Mouse (Mus musculus): Measurements from ENCODE around the gene Scn3a.
"Not testable (repeated sequence)": the region's sequence is repeated elsewhere in the genome, so short reads cannot be mapped to it uniquely, and the experiment has no call there.

Scn3a gene

DNA sequence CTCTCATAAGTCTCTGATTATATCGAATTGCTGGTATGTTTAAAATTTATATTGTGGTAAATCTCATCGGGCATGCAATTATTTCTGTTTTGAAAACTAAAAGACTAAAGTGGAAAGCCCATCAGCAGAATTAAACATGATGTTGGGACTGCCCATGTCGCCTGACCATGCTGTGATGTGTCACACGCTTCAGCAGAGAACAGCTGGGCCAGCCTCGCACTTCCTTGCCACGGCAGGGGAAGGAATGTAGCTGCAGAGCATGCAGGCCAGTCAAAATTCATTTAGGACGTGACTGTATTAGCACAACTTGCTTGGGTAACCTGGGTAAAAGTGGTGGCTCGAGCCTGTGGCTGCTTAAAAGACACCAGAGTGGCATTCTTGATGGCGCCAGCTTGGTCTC is 77.0 kb downstream of the Scn3a start:
- no peak for DNase-seq (ENCODE audit: low spot score in 2 of 2)

DNA sequence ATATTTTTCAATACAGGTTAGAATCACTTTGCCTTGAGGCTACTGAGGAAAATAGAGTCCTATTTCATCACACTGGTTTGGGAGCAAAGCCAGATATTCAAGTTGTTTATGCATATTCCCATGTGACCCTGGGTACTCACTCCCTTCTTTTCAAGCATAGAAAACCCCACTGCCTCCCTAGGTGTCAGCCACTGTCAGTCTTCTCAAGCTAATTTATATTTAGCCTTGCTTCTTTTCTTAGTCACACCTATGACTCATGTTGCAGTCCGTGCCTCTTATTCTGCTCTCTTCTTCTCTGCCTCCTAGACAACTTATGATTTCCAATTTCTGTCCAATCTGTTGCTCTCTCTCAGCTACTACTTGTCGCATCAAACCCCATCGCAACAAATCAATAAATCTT is 84.0 kb downstream of the Scn3a start:
- DNase-seq (ENCODE audit: low spot score in 2 of 2) = no peak

DNA sequence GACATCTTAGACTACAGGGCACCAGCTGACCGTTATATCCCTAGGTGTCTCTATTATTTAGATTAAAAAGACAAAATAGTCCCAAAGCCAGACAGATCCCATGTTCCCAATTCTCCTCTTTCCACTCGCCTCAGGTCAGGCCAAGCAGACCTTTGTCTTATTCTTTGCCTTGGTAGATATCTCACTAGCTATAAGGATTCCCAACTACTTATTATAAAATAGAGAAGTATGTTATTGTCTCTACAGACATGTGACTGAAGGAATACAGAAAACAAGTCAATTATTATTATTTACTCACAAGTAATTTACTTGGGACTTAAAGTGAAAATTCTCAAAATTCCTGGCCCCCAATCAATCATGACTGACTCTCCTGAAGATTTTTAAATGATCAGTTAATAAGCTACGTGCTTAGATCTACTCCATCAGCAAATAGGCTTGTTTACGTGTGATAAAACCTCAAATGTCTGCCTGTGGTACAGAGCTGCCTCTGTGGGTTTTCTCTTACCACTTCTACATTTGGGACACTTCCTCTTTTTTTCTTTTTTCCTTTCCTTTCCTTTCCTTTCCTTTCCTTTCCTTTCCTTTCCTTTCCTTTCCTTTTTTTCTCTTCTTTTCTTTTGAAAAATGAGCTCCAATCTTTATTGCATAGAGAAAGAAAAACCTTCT is 86.3 kb downstream of the Scn3a start:
- no peak for DNase-seq (ENCODE audit: low spot score in 2 of 2)

DNA sequence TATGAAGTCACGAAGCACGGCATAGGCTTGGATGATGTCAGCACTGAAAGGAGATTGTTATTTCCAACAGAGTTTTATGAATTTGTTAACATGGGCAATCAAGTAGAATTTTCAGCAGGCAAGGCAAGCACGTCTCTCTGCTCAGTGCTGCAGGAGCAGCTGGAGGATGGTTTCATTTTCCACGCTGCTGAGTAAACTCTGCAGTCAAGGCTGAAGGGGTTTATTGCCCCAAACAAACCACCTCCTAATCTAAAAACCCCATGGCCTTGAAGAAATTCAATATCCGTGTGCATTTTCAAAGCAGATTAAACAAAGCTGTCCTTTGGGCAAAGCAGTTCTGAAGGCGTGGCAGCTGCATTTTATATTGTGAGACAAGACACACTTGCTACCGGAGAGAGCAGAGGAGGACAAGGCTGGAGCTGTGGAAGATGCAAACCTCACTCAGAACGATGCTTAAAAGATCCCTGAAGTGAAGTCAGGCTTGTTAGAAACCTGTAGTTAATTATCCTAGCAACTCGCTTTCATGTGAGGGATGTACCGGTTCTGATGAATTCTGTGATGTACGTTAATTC is 96.0 kb downstream of the Scn3a start:
- DNase-seq (ENCODE audit: low spot score in 2 of 2) = no peak

DNA sequence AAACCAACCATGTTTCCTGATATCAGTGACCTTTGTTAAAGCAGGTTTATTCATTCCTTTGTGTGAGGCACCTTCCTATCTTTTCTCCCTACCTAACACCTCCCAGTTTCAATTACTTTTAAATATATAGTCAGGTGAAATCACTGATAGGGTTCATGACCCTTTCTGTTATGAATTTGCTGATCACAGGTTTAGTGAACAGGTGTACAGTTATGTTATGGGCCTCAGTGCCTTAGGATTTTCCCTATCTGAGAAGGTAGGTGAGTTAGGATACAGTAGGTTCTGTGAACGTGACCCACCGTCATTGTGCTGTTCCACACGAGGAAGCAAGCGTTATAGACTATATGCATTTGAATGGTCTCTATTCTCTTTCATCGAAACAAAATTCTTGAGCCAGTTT is 101.7 kb downstream of the Scn3a start:
- no peak for DNase-seq (ENCODE audit: low spot score in 2 of 2)

DNA sequence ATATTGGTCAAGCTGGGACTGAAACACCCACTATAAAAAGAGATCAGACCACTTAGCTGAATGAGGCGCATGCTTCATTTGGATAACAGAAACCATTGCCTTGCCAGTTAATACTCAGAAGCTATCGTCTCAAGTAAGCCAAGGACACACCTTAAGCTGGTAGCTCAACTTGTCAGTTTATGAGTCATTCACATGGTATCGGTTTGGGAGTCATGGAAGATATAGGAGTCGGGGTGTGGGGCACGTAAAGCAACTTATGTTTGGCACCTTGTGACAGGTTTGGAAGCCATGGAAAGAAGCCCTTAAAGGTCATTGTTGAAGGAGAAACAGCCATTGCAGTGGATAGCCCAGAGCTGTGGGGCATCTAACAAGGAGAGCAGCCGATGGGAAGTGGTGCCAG is 113.7 kb downstream of the Scn3a start:
- DNase-seq (ENCODE audit: low spot score in 2 of 2) = no peak

DNA sequence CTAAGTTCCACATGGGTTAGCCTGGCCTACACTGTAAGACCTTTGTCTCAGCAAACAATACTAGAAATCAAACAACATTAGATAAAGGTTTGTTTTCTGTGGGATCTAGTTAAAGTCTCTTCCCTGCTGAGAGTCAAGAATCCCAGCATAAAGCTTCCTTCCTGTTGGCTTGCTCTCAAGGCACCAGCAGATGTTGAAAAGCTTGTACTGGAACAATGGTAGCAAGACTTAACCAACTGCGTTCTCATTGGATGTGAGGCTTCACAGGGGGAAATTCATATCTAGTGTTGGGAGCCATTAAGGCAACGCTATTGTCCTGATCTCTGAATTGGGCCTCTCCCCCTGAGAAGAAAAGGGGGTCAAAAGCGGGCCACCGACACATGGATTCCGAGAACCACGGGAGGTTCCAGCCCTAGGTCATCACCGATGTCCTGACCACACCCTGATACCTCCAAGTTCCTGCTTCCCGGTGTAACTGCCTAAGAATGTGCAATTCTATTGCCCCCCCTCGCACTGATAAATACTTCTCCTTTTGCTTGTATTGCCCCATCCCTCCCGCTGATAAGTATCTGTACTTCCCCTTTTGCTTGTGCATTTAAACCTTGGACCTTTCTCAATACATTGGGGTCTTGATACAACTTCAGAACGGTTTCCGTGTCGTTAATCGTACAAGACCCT is 115.9 kb downstream of the Scn3a start:
- DNase-seq (ENCODE audit: low spot score in 2 of 2) = not testable (repeated sequence)

DNA sequence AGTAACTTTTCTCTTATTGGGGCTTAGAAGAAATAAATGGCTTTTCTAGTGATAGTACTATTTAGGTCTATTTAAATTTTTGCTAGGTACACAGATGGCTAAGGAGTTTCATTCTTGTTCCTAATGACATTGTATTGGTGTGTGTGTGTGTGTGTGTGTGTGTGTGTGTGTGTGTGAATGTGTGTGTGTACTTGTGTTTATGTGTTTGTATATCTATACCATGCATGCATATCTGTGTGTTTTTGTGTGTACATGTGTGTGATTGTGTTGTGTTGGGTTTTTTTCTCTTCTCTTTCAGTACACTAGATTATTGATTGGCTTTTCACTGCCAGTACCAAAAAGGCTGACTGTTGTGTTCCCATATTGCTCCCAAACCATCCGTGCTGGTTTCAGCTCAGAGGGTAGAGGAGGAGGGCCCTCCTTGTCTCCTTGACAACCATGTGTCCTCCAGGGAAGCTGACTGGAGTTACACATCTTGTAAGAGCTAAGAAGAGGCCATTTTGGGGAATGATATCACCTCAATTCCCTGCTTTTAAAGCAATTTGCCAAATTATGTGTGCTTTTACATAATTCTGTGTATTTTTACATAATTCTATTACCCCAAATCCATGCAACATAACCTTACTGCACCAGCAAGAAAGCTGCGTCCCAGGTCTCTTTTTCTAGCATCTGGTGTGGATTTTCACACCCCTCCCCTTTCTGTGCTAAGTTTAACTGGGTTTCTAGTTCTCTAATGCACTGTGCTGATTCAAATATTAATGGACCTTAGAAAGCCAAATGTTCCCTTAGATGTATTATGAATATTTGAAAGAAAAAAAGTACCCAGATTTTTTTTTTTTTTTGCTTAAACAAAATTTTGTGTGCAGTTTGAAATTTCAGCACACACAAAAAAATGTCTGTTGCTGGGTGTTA is 116.7 kb downstream of the Scn3a start:
- DNase-seq (ENCODE audit: low spot score in 2 of 2) = no peak

DNA sequence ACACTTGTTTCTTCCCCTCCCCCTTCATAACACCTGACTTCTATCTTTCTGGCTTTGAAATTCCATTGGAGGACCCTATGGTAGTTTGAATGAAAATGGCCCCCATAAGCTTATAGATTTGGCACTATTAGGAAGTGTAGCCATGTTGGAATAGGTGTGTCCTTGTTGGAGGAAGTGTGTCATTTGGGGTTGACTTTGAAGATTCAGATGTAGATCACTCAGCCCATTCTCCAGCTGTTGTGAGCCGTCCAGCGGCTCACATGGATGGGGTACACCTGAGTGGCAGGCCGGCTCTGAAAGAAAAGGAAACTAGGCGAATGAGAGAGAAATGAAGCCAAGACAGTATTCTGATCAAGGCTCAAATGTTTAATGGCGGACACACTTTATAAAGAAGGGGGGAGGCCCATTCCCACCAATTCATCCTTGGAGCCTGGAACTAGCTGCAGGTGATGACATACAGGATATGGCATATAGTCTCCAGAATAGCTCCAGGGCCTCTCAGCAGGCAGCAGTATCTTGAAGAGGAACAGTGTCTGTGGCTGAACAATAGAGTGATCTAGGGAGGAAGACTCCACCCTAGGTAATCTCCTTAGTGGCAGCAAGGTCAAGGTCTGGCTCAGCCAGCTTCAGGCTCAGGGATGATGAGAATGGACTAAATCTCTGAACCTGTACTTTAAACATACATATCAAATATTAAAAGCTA is 118.2 kb downstream of the Scn3a start:
- no peak for DNase-seq (ENCODE audit: low spot score in 2 of 2)

DNA sequence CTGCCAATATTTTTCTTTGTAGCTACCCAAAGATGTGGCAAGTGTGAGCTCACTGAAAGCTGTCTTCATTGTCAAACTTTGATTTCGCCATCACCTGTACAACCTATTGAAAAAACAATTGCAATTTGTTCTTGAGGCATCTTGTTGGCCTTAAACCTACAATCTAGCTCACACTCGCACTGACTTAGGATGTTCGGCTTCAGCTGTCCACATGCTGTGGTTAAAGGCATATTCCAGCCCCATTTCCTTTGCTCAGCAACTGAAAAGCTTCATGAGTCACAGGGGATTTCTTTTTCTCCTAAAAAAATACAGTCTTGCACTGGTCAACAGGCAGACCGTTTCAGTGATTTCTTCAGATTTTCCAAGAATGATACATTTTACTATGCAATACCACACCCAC is 124.3 kb downstream of the Scn3a start:
- no peak for DNase-seq (ENCODE audit: low spot score in 2 of 2)

DNA sequence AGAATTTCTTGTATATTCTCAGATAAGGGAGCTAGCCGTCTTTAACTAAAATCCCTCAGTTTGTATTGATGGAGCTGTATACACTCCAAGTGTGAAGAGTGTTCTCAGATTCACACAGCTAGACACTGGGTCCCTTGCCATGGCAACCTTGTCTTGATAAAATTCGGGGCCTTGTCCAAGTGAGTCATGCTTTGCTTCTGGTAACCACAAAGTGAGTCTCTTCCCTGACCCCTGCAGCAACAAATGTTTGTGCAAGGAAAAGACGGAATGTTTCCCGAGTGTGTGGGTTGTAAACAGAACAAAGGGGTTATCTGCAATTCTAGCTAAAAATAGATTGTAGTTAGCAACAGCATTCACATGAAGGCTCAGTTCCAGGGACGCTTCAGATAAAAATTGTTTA is 125.9 kb downstream of the Scn3a start:
- no peak for DNase-seq (ENCODE audit: low spot score in 2 of 2)

DNA sequence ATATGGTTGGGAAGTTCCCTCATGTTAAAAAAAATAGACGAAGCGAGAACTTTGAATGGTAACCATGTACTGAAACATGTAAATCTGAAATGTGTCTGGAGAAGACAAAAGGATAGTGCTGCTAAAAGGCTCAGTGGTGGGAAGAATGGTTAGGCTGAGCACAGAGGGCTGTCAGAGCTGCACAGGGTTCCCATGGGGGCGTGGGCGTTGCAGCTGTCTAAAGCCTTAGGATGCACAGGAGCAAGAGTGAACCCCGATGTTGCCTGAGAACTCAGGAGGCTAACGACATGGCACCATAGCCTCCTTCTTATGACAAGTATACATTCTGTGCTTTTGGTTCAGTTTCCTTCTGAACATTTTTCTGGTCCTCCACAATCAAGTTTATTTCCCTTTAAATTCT is 126.3 kb downstream of the Scn3a start:
- no peak for DNase-seq (ENCODE audit: low spot score in 2 of 2)

DNA sequence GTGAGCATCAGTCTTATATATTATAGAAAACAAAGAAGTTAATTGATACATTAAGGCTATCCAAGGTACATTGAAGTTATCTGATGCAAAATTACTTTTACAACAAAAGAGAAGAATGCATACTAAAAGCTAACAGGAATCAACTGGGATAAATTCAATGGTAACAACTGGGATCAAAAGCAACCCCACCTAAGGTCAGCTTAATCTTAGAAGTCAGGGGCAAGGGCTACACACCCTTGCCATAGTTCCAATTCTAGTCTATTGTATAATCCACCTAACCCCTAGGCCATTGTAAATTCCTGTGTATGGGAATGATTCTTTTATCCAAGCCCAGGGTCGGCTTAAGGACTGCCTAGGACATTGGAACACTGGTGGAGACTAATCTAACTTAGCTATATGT is 130.5 kb downstream of the Scn3a start:
- no peak for DNase-seq (ENCODE audit: low spot score in 2 of 2)

DNA sequence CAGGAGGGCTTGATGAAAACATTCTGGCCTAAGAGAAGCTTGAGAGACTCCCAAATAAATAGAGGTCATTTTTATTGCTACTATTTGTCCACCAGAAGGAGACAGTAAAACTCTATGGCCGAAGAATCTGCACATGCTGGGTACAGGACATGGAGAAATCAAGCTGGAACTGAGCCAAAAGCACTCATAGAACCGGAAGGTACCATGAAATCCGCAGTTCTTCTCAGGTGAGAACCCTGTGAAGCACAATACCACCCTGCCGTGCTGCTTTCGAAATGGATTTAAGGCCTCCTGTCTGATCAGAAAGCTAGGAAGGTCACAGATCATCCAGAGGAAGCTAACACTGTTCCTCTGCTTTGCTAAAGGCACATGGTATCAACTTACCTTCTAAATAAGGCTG is 143.9 kb downstream of the Scn3a start:
- DNase-seq (ENCODE audit: low spot score in 2 of 2) = no peak

DNA sequence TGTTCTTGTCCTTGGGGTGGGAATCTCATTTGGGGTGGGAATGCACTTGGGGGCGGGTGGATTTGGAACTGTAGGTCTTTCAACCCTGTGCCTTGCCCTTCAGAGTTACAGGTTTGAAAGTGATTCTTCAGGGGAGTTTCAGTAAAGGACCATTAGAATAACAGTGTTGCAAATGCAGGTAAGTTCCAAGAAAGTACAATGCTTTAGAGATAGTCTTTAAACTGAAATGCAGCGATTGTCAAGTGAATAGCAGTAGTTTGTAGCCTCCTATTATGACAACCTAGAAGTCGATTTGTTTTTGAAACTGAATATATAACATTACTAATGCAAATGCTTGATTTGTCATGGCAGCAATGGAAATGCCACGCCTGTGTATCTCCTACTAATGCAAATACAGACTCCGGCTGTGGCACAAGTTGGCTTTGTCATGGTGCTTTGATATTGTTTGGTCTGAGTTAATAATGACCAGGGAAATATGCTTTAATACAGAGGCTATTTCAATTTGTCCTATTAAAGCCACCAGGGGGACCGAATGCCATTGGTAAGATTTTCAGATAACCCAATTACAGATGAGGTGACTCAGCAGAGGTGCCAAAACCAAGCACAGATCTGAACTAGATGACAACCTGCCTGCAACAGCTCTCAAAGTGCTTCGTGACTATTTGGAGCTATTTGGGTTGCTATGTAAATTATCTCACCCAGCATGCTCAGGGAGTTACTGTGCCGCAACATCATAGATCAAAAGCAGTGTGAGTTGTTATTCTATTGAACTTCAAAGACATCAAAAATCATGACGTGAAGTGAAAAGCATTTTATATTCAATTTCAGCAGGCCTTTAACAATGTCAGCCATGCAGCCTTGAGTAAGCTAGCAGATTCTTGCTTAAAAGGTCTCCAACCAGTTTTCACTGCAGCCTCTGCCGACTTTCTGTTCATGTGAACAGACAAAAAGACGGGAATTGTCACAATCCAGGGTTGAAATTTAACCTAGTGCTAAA is 145.9 kb downstream of the Scn3a start:
- no peak for DNase-seq (ENCODE audit: low spot score in 2 of 2)

DNA sequence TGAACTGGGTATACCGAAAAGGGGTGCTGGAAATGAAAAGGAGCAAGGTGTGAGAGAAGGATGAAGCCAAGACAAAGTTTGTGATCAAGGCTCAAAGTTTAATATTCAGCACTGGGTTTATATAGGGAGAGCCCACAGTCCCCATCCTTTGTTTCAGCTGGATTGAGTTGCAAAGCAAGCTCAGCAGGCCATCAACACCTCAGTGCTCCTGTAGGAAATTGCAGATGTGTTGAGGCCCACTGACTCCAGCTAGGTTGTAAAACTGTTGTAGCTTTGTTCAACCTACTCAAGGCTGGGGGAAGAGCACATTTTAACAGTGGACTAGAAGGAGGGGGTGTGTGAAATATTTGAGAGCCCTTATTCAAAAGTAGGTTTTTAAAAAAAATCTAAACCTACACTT is 148.8 kb downstream of the Scn3a start:
- DNase-seq (ENCODE audit: low spot score in 2 of 2) = no peak

DNA sequence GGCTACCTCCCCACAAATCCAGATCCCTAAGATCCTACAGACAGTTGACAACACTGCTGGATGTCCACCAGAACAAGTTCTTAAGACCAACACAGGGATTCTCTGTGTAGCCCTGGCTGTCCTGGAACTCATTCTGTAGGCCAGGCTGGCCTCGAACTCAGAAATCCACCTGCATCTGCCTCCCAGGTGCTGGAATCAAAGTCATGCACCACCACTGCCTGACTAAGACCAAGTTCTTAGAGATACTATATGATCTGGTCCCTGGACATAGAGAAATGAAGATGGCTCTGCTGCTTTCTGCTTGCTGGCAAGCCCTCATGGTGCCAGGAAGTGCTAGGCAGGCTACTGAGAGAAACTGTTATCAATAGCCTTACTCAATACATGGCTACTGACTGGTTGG is 150.9 kb downstream of the Scn3a start:
- no peak for DNase-seq (ENCODE audit: low spot score in 2 of 2)

DNA sequence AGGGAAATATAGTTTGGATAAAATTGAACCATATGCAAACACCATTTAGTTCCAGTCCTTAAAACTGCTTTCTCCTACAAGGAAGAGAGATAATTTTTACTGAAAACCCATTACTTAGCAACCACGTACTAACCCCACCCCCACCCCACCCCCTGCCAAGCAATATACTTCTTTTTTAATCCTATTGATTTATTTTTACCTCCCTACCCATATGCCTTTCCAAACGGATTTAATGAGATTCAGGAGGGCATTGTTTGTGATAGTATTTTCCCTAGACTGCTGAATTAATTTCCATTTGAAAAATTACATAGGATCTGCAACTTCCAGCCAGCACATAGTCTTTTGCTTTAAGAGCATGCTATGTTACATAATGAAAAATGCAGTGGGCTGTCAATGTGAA is 152.1 kb downstream of the Scn3a start:
- DNase-seq (ENCODE audit: low spot score in 2 of 2) = no peak

DNA sequence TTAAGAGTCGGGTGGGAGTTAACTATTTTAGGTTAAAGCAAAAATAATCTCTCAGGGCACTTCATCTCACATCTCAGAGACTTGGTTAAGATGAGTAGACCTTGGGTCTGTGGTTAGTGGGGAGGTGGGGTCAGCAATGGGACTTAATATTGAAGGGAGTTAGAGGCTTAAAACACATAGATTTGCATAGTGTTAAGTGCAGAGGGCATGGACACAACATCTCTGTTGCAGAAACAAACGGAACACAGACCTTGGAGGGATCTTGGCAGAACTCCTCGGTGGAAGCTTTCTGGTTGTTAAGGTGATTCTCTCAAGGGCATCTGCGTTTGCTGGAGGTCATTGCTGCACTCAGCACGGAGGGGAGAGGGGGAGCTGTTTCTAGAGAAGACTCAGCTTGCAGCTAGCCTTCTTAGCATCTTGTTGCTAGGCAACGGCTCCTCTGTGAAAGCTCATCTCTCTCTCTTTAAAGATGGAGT is 152.6 kb downstream of the Scn3a start:
- no peak for DNase-seq (ENCODE audit: low spot score in 2 of 2)

DNA sequence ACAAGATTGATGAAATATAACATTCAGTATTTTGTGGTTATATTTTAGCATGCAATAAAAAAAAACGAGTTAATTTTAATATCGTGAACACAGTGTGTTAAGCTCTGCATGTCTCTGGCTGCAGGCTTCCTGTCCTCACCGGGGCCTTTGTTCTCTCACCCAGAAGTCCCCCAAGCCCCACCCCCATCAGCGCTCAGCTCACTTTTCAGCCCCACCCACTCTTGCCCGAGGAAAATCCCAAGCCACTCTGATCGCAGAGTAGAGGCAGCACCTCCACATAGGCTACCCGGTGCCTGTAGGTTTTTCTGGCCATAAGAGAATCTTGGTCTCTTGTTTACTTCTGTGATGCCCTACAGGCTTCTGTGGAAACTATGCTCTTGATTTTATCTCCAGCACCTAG is 153.2 kb downstream of the Scn3a start:
- DNase-seq (ENCODE audit: low spot score in 2 of 2) = no peak
